Mouse (Mus musculus): Measurements from ENCODE around the gene Aldh1l1. TPM values are rescaled to one million over a fixed set of nuclear protein-coding genes. Genes with fewer than 3 reads are reported as not detected.

Gene Aldh1l1
- total and polyA plus RNA-seq, 2 experiments from 2014 or later = 83.8 to 125 TPM

DNA sequence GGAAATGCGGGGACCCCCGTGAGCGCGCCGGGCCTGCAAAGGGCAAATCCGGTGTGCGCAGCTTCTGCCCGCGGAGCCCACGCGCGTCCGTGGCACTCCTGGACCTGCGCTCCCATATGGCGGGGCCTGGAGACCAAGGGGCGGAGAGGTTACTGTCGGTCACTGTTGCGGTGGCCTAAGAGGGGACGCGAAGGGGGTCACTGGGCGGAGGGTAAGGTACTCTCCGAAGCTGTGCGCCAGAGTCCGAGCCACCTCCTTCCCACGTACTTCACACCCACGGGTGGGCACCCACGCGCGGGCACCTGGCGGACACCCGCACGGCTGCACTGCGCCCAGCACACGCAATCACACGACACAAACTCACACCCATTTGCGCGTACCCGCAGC, 23.4 kb upstream of the Aldh1l1 start:
- Histone ChIP-seq H3K27me3 (ENCODE audit: insufficient read depth, low read length) (0 out of 2 replicates have a peak, but pooled peaks cover 4% of the 10 kb centered on the region), H3K27ac (ENCODE audit: low read depth, low read length) (peak overlapping the region; percentile 82), H3K36me3 (ENCODE audit: insufficient read depth, low read length) (peaks cover 3% of the 10 kb centered on the region; the same call in 1 of the 2 replicates), H3K4me2 (ENCODE audit: low read depth, low read length, poor library complexity, severe bottlenecking) (peak overlapping the region; percentile 99), H3K4me3 (ENCODE audit: low read depth, low read length) (peak overlapping the region; percentile 77), H3K9me3 (ENCODE audit: low read length) (no peaks in the 10 kb centered on the region), H3K4me1 (ENCODE audit: insufficient read depth, low read length) (no peaks in the 10 kb centered on the region), H3K9ac (replicated peaks; ENCODE audit: low read length, poor library complexity, severe bottlenecking) (peak overlapping the region; percentile 75)
- WGBS = 0% methylated on average over 38 of the region's 38 CpGs
- ATAC-seq (ENCODE audit: low FRiP score) (peak; percentile 47), DNase-seq (ENCODE audit: low spot score) (peak; percentile 9)
- 0 out of 2 replicates have a peak, but pooled peaks have one; percentile 36 for TF ChIP-seq CTCF (IDR thresholded peaks at IDR 0.05)

DNA sequence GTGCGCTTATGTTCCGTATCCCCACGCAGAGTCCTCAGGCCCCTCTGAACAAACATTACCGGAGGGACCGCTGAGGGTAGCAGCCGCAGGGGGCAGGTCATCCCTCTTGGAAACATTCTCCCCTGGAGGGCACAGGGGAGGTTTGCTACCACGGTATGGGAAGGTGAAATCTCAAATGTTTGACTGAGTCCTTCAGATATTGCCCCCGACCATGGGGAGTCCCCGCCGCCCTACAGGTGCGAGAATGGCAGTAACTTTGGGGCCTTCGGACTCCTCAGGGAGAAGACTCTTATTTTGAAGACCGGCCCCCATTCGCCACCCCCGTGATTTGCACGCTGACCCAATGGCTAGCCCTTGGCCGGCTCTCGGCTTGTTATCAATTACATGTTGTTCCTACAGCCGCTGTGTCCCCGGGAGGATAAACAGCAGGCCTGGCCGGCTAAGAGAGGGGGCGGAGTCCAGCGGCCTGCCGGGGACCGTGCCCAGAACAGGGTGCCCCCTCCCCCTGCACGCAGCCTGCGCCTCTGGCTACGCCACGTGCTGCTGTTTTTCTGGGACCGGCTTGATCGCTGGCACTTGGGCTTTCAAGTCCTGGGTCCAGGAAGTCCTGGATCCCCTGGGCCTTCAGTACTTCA, 22.9 kb upstream of the Aldh1l1 start:
- H3K27ac ChIP-seq (ENCODE audit: low read depth, low read length) = peak overlapping the region; percentile 82
- H3K36me3 ChIP-seq (ENCODE audit: insufficient read depth, low read length) = peaks cover 4% of the 10 kb centered on the region; the same call in 1 of the 2 replicates
- DNase-seq (ENCODE audit: low spot score) (peak; percentile 85), ATAC-seq (ENCODE audit: low FRiP score) (peak; percentile 83)
- peak overlapping the region; percentile 99 for H3K4me2 ChIP-seq (ENCODE audit: low read depth, low read length, poor library complexity, severe bottlenecking)
- no peaks in the 10 kb centered on the region for H3K9me3 ChIP-seq (ENCODE audit: low read length)
- WGBS = under 1% methylated on average over 31 of the region's 31 CpGs
- H3K4me1 ChIP-seq (ENCODE audit: insufficient read depth, low read length) = no peaks in the 10 kb centered on the region
- 0 out of 2 replicates have a peak, but pooled peaks cover 4% of the 10 kb centered on the region for H3K27me3 ChIP-seq (ENCODE audit: insufficient read depth, low read length)
- peak overlapping the region; percentile 75 for H3K9ac ChIP-seq (replicated peaks; ENCODE audit: low read length, poor library complexity, severe bottlenecking)
- peak overlapping the region; percentile 77 for H3K4me3 ChIP-seq (ENCODE audit: low read depth, low read length)
- TF ChIP-seq CTCF (IDR thresholded peaks at IDR 0.05) = no peak; the same call in 1 of the 2 replicates

DNA sequence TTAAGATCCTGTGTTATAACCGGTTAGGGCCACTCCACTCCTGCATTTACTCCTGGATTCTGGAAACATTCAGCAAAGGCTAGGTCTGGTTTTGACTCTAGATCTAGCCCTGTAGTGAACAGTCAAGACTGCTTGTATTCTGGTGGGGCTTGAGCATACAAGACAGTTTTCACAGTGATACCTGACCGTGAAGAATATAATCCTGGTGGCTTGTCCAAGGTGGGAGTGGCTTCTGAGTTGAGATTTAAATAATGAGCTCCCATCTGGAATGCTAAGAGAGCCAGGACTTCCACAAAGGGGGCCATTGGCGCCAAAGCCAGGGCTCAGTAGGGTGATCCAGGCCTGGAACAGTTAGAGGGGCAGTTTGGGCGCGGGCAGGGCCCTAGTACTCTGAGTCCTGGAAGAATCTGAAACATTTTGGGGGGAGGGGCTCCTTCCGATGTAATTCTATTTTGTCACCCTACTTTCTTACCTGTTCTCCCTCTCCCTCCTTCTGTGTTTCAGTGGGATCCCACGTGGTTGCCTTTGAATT, 22.3 kb upstream of the Aldh1l1 start:
- no peaks in the 10 kb centered on the region for H3K9me3 ChIP-seq (ENCODE audit: low read length)
- H3K4me1 ChIP-seq (ENCODE audit: insufficient read depth, low read length) = no peaks in the 10 kb centered on the region
- 0 out of 2 replicates have a peak, but pooled peaks cover 4% of the 10 kb centered on the region for H3K27me3 ChIP-seq (ENCODE audit: insufficient read depth, low read length)
- H3K27ac ChIP-seq (ENCODE audit: low read depth, low read length) = peak overlapping the region; percentile 27
- H3K36me3 ChIP-seq (ENCODE audit: insufficient read depth, low read length) = peaks cover 4% of the 10 kb centered on the region; the same call in 1 of the 2 replicates
- peak overlapping the region; percentile 77 for H3K4me3 ChIP-seq (ENCODE audit: low read depth, low read length)
- ATAC-seq (ENCODE audit: low FRiP score) (no peak), DNase-seq (ENCODE audit: low spot score) (peak; percentile 23)
- peak overlapping the region; percentile 75; the same call in 1 of the 2 replicates for H3K9ac ChIP-seq (replicated peaks; ENCODE audit: low read length, poor library complexity, severe bottlenecking)
- WGBS = 35% methylated on average over 7 of the region's 7 CpGs
- no peak for TF ChIP-seq CTCF (IDR thresholded peaks at IDR 0.05)
- H3K4me2 ChIP-seq (ENCODE audit: low read depth, low read length, poor library complexity, severe bottlenecking) = peak overlapping the region; percentile 99

DNA sequence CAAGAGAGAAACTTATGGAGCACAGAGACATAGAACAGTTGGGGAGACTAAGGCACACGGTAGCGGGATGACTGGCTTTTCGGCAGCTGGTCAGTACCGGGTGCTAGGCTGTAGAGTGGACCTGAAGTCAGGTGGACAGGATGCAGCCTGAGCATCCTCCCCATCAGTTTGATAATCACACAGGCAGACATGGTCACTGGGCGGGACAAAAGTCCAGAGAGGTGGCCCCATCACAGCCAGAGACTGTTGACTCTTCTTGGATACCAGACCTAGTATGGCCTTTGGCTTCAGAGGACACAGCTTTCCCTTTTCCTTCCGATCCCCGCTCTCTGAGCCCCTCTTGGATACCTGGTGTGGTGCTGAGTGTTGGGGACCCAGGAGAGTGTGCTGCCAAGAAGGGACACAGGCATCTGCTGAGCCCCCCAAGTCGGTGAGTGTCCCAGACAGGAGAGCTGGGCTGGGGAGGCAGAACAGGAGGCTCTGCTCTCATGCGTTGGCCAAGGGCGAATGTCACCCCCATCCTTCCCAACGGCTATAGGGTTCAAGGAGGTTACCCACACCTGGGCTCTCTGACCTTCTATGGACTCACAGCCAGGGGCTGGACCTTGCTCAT, 21.1 kb upstream of the Aldh1l1 start:
- ATAC-seq (ENCODE audit: low FRiP score) = no peak

DNA sequence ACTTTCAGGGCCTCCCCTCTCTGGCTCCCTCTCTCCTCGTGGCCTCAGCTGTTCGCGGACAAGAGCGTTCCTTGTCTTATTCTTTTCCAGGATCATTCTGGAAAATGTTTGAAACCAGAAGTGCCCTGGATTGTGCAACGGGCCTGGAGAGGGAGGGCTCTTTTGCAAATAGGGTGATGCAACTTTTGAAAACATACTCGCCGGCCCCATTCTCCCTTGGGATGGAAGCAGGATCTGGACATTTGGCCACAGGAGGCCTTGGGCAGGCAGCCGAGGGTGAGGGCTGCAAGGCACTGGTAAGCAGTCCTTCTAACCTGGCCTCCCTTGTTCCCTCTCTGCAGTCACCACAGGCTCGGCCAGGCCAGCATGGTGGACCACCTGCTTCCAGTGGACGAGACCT, 20.1 kb upstream of the Aldh1l1 start:
- no peak overlapping the region for H3K4me2 ChIP-seq (ENCODE audit: low read depth, low read length, poor library complexity, severe bottlenecking)
- no peaks in the 10 kb centered on the region for H3K4me1 ChIP-seq (ENCODE audit: insufficient read depth, low read length)
- no peaks in the 10 kb centered on the region for H3K9me3 ChIP-seq (ENCODE audit: low read length)
- no peak overlapping the region for H3K9ac ChIP-seq (replicated peaks; ENCODE audit: low read length, poor library complexity, severe bottlenecking)
- H3K27ac ChIP-seq (ENCODE audit: low read depth, low read length) = no peak overlapping the region
- TF ChIP-seq CTCF (IDR thresholded peaks at IDR 0.05) = no peak
- 73% methylated on average over 10 of the region's 10 CpGs for WGBS
- H3K4me3 ChIP-seq (ENCODE audit: low read depth, low read length) = no peak overlapping the region
- DNase-seq (ENCODE audit: low spot score) (no peak), ATAC-seq (ENCODE audit: low FRiP score) (no peak)
- H3K27me3 ChIP-seq (ENCODE audit: insufficient read depth, low read length) = no peaks in the 10 kb centered on the region
- peaks cover 7% of the 10 kb centered on the region for H3K36me3 ChIP-seq (ENCODE audit: insufficient read depth, low read length)

More for the DNA sequence above, 21.1 kb upstream of the Aldh1l1 start:
- Histone ChIP-seq H3K4me3 (ENCODE audit: low read depth, low read length) (no peak overlapping the region), H3K27me3 (ENCODE audit: insufficient read depth, low read length) (0 out of 2 replicates have a peak, but pooled peaks cover 4% of the 10 kb centered on the region), H3K4me2 (ENCODE audit: low read depth, low read length, poor library complexity, severe bottlenecking) (no peak overlapping the region), H3K9me3 (ENCODE audit: low read length) (no peaks in the 10 kb centered on the region), H3K27ac (ENCODE audit: low read depth, low read length) (no peak overlapping the region), H3K9ac (replicated peaks; ENCODE audit: low read length, poor library complexity, severe bottlenecking) (no peak overlapping the region), H3K4me1 (ENCODE audit: insufficient read depth, low read length) (no peaks in the 10 kb centered on the region), H3K36me3 (ENCODE audit: insufficient read depth, low read length) (peaks cover 7% of the 10 kb centered on the region)
- no peak for TF ChIP-seq CTCF (IDR thresholded peaks at IDR 0.05)
- WGBS = 94% methylated on average over 11 of the region's 11 CpGs
- no peak for DNase-seq (ENCODE audit: low spot score)

All from midbrain, postnatal 0 days (tissue).